Mouse (Mus musculus): ENCODE data around the gene Gpr137b. TPM values are rescaled to one million over a fixed set of nuclear protein-coding genes. Genes with fewer than 3 reads are reported as not detected.
"Not testable (repeated sequence)": the region's sequence is repeated elsewhere in the genome, so short reads cannot be mapped to it uniquely, and the experiment has no call there.

The Gpr137b gene
- polyA plus RNA-seq, 1 experiment from 2014 or later: 11.6 TPM

DNA sequence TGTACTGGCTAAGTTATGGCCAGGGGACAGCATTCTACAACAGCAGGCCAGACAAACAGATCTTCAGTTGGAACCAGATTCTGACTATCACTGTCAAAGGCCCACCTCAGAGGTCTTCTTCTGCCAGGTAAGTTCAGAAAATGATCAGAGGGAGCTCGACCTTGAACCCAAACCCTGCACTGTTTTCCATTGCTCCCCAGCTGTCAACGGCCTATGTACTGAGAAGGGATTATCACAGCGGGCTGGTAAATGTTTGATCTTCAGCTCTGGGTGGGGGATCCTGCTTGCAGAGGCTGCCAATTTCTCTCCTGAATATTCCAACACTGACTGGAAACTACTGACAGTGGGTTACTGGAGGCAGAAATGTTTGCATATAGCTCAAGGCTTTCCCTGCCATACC, 20.4 kb upstream of the Gpr137b start:
- no peaks in the 10 kb centered on the region for H3K9me3 ChIP-seq (ENCODE audit: control insufficient read depth, low read length)
- no peak overlapping the region for H3K9ac ChIP-seq (ENCODE audit: low read depth, low read length)
- ATAC-seq (ENCODE audit: low read depth) (no peak), DNase-seq (ENCODE audit: low spot score) (no peak)
- no peaks in the 10 kb centered on the region for H3K4me1 ChIP-seq (ENCODE audit: control insufficient read depth, insufficient read depth, low read length)
- H3K4me2 ChIP-seq (ENCODE audit: low read depth, low read length): no peak overlapping the region
- WGBS: 65% methylated on average over 3 of the region's 3 CpGs
- no peak overlapping the region for H3K27ac ChIP-seq (replicated peaks; ENCODE audit: low read depth, low read length)
- H3K4me3 ChIP-seq (ENCODE audit: low read depth, low read length): no peak overlapping the region
- no peaks in the 10 kb centered on the region for H3K27me3 ChIP-seq (replicated peaks; ENCODE audit: control insufficient read depth, insufficient read depth, low read length)
- H3K36me3 ChIP-seq (ENCODE audit: control insufficient read depth, insufficient read depth, low read length): no peaks in the 10 kb centered on the region

- H3K4me3 ChIP-seq (ENCODE audit: low read depth, low read length); H3K9ac ChIP-seq (ENCODE audit: low read depth, low read length); H3K27ac ChIP-seq (replicated peaks; ENCODE audit: low read depth, low read length); H3K9me3 ChIP-seq (ENCODE audit: control insufficient read depth, low read length); H3K36me3 ChIP-seq (ENCODE audit: control insufficient read depth, insufficient read depth, low read length); H3K27me3 ChIP-seq (replicated peaks; ENCODE audit: control insufficient read depth, insufficient read depth, low read length); H3K4me1 ChIP-seq (ENCODE audit: control insufficient read depth, insufficient read depth, low read length); H3K4me2 ChIP-seq (ENCODE audit: low read depth, low read length); DNase-seq (ENCODE audit: low spot score); ATAC-seq (ENCODE audit: low read depth): not testable (repeated sequence)
- no CpG with 5 or more reads among the region's 6 CpGs for WGBS
These were observed 11.7 kb upstream of the Gpr137b start for GRCm38 (mm10) chr13:13405511-13405910.

GRCm38 (mm10) chr13:13404517-13405155, 10.8 kb upstream of the Gpr137b start:
- not testable (repeated sequence) for H3K4me1 ChIP-seq (ENCODE audit: control insufficient read depth, insufficient read depth, low read length); H3K4me2 ChIP-seq (ENCODE audit: low read depth, low read length); H3K9ac ChIP-seq (ENCODE audit: low read depth, low read length); ATAC-seq (ENCODE audit: low read depth); DNase-seq (ENCODE audit: low spot score); H3K27me3 ChIP-seq (replicated peaks; ENCODE audit: control insufficient read depth, insufficient read depth, low read length); H3K27ac ChIP-seq (replicated peaks; ENCODE audit: low read depth, low read length); H3K36me3 ChIP-seq (ENCODE audit: control insufficient read depth, insufficient read depth, low read length); H3K4me3 ChIP-seq (ENCODE audit: low read depth, low read length); H3K9me3 ChIP-seq (ENCODE audit: control insufficient read depth, low read length)
- WGBS: 77% methylated on average over 5 of the region's 6 CpGs

DNA sequence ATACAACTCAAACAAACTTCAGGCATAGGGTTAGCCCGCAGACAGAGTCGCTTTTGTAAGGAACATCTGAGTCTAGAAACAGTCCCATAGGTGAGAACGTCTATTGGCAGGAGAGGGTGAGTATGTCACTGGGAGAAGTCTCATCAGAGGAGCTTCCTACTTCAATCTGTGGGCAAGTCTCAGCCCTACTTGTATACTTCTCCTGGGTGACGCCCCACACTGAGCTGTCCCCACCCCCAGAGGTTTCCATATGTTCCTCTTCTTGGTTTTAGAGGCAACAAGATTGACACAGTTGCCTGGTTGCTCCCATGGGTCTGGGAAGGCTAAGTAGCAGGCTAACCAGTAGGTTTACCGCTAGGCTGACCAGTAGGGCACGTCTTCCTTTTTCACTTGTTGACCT, 10.0 kb upstream of the Gpr137b start:
- not testable (repeated sequence) for H3K4me2 ChIP-seq (ENCODE audit: low read depth, low read length); H3K4me1 ChIP-seq (ENCODE audit: control insufficient read depth, insufficient read depth, low read length); H3K27ac ChIP-seq (replicated peaks; ENCODE audit: low read depth, low read length); H3K36me3 ChIP-seq (ENCODE audit: control insufficient read depth, insufficient read depth, low read length); DNase-seq (ENCODE audit: low spot score); H3K9ac ChIP-seq (ENCODE audit: low read depth, low read length); H3K9me3 ChIP-seq (ENCODE audit: control insufficient read depth, low read length); ATAC-seq (ENCODE audit: low read depth); H3K4me3 ChIP-seq (ENCODE audit: low read depth, low read length); H3K27me3 ChIP-seq (replicated peaks; ENCODE audit: control insufficient read depth, insufficient read depth, low read length)
- WGBS: 83% methylated on average over 4 of the region's 6 CpGs

DNA sequence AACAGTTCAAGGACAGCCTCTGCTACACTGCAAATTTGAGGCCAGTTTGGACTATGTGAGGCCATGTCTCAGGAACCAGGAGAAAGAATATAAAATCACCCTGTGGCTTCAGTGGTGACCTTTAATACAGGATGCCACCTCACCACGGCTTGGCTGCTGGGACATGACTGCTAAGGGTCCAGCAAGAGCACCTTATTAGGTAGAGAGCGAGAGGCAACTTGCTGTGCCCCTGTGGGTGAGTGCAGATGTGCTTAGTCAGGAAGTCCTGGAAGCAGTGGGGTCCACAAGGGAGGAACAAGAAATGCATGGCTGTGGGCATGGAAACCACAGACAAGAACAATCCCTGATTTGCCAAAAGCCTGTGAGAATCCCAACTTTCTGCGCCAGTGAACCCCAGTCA, 9.6 kb upstream of the Gpr137b start:
- not testable (repeated sequence) for H3K4me2 ChIP-seq (ENCODE audit: low read depth, low read length); H3K27ac ChIP-seq (replicated peaks; ENCODE audit: low read depth, low read length); H3K4me1 ChIP-seq (ENCODE audit: control insufficient read depth, insufficient read depth, low read length); DNase-seq (ENCODE audit: low spot score); H3K9ac ChIP-seq (ENCODE audit: low read depth, low read length); H3K27me3 ChIP-seq (replicated peaks; ENCODE audit: control insufficient read depth, insufficient read depth, low read length); H3K4me3 ChIP-seq (ENCODE audit: low read depth, low read length); H3K36me3 ChIP-seq (ENCODE audit: control insufficient read depth, insufficient read depth, low read length); ATAC-seq (ENCODE audit: low read depth); H3K9me3 ChIP-seq (ENCODE audit: control insufficient read depth, low read length)
- 94% methylated on average over 2 of the region's 3 CpGs for WGBS

DNA sequence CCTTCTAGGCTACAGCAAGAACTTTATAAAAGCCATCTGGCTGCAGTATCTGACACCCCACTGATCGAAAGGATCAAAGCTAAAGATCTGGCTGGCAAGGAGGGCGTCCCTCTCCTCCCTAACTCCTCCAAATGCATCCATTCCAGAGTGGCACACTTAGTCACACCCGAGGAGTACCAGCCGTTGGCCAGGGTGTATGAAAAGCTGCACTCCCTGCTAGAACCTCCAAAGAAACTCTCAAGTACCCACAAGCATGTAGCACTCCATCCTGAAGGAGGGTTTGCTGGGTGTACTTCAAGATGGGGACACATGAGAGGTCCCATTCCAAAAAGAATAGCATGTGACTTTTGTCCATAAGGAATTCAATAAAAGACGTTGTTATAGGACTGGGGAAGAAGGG, 9.0 kb upstream of the Gpr137b start:
- H3K4me2 ChIP-seq (ENCODE audit: low read depth, low read length); ATAC-seq (ENCODE audit: low read depth); H3K27me3 ChIP-seq (replicated peaks; ENCODE audit: control insufficient read depth, insufficient read depth, low read length); H3K9me3 ChIP-seq (ENCODE audit: control insufficient read depth, low read length); DNase-seq (ENCODE audit: low spot score); H3K27ac ChIP-seq (replicated peaks; ENCODE audit: low read depth, low read length); H3K9ac ChIP-seq (ENCODE audit: low read depth, low read length); H3K4me3 ChIP-seq (ENCODE audit: low read depth, low read length); H3K4me1 ChIP-seq (ENCODE audit: control insufficient read depth, insufficient read depth, low read length); H3K36me3 ChIP-seq (ENCODE audit: control insufficient read depth, insufficient read depth, low read length): not testable (repeated sequence)
- WGBS: 53% methylated on average over 3 of the region's 5 CpGs

GRCm38 (mm10) chr13:13400851-13401250, 7.0 kb upstream of the Gpr137b start:
- not testable (repeated sequence) for ATAC-seq (ENCODE audit: low read depth); H3K27me3 ChIP-seq (replicated peaks; ENCODE audit: control insufficient read depth, insufficient read depth, low read length); H3K9me3 ChIP-seq (ENCODE audit: control insufficient read depth, low read length); H3K4me3 ChIP-seq (ENCODE audit: low read depth, low read length); H3K4me1 ChIP-seq (ENCODE audit: control insufficient read depth, insufficient read depth, low read length); H3K36me3 ChIP-seq (ENCODE audit: control insufficient read depth, insufficient read depth, low read length); H3K27ac ChIP-seq (replicated peaks; ENCODE audit: low read depth, low read length); H3K9ac ChIP-seq (ENCODE audit: low read depth, low read length); H3K4me2 ChIP-seq (ENCODE audit: low read depth, low read length); DNase-seq (ENCODE audit: low spot score)
- 80% methylated on average over 3 of the region's 3 CpGs for WGBS

GRCm38 (mm10) chr13:13394096-13394395, 232 bp upstream of the Gpr137b start:
- under 1% methylated on average over 12 of the region's 15 CpGs for WGBS
- DNase-seq (ENCODE audit: low spot score) (peak; percentile 67), ATAC-seq (ENCODE audit: low read depth) (peak; percentile 65)
- H3K36me3 ChIP-seq (ENCODE audit: control insufficient read depth, insufficient read depth, low read length); H3K27ac ChIP-seq (replicated peaks; ENCODE audit: low read depth, low read length); H3K27me3 ChIP-seq (replicated peaks; ENCODE audit: control insufficient read depth, insufficient read depth, low read length); H3K9me3 ChIP-seq (ENCODE audit: control insufficient read depth, low read length); H3K4me1 ChIP-seq (ENCODE audit: control insufficient read depth, insufficient read depth, low read length); H3K9ac ChIP-seq (ENCODE audit: low read depth, low read length): not testable (repeated sequence)
- peak overlapping the region; percentile 52 for H3K4me2 ChIP-seq (ENCODE audit: low read depth, low read length)
- peak overlapping the region; percentile 34 for H3K4me3 ChIP-seq (ENCODE audit: low read depth, low read length)

GRCm38 (mm10) chr13:13378168-13378859, 15.5 kb downstream of the Gpr137b start:
- H3K9ac ChIP-seq (ENCODE audit: low read depth, low read length); H3K27me3 ChIP-seq (replicated peaks; ENCODE audit: control insufficient read depth, insufficient read depth, low read length); ATAC-seq (ENCODE audit: low read depth); H3K27ac ChIP-seq (replicated peaks; ENCODE audit: low read depth, low read length); DNase-seq (ENCODE audit: low spot score); H3K36me3 ChIP-seq (ENCODE audit: control insufficient read depth, insufficient read depth, low read length); H3K4me1 ChIP-seq (ENCODE audit: control insufficient read depth, insufficient read depth, low read length); H3K4me2 ChIP-seq (ENCODE audit: low read depth, low read length); H3K9me3 ChIP-seq (ENCODE audit: control insufficient read depth, low read length); H3K4me3 ChIP-seq (ENCODE audit: low read depth, low read length): not testable (repeated sequence)
- WGBS: no CpG with 5 or more reads among the region's 7 CpGs
